In the genomic region with DNA sequence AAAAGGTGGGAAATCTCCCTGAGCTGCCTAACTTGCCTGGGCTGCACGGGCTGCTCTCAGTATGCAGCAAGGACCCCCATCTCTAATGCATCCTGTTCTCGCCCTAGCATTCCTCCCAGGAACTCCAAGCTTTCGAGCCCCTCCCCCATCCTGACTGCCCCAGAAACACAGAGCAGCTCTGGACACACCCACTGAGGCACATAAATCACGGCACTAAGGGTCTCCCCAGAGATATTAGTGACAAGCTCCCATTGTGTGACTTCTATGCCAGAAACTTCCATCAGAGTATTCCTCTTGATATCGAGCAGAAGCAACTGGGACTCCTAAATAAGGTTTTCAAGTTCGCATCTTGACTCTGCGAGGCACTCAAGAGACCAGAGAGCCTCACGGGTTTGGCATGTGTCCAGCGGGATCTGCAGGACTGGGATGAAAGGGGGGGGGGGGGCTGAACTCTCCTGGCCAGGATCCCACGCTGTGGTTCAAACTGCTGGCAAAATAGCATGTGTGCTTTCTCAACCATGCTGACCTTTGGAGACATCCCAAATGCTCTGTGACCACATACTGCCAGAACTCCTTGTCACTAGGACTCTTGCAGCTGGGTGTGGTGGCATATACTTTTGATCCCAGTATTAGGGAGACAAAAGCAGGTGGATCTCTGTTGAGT, we compare ENCODE assay signal across 8 mouse cellular contexts.
DNase-seq lines count a peak whose midpoint lies in the region.

No protein-coding gene starts in this region.

- peak; percentile 57 for DNase-seq in ES-CJ7 (ENCODE audit: low read depth, low spot score)
- DNase-seq in adrenal gland, adult 8-10 months = peak; percentile 43
- peak; percentile 15 for DNase-seq in gastrocnemius, postnatal 25 days
- peak; percentile 51 to 66 for DNase-seq in kidney, adult 8-10 months
- DNase-seq in lung, postnatal 25 days (ENCODE audit: low spot score) = peak; percentile 50
- DNase-seq in frontal cortex, adult 2 months (ENCODE audit: extremely low spot score in 1 of 2, low spot score in 1 of 2) = no peak
- DNase-seq in spleen, postnatal 10 days (ENCODE audit: low spot score in 2 of 2) = no peak
- DNase-seq in left cerebral cortex, postnatal 36 days (ENCODE audit: low spot score in 2 of 2) = no peak

- intact Hi-C loops in left cerebral cortex, postnatal 36 days (cut with DNase I) = no loop called here

Comparison
In these comparisons a context has a peak if more than half of its experiments do, and no peak if none do; other contexts are left out.
1. DNase-seq: peak in ES-CJ7 (single experiment), adrenal gland, adult 8-10 months (single experiment), gastrocnemius, postnatal 25 days (single experiment), kidney, adult 8-10 months (2 of 2) and lung, postnatal 25 days (single experiment); none in frontal cortex, adult 2 months (0 of 2), spleen, postnatal 10 days (0 of 2) and left cerebral cortex, postnatal 36 days (0 of 2).